Mouse (Mus musculus): ENCODE data around the gene Maml2. TPM values are rescaled to one million over a fixed set of nuclear protein-coding genes. Genes with fewer than 3 reads are reported as not detected.

Gene Maml2
- polyA plus RNA-seq, 1 experiment from 2014 or later = 15.1 TPM

- TF ChIP-seq CTCF (IDR thresholded peaks at IDR 0.05) (no peak), EP300 (IDR thresholded peaks at IDR 0.05) (no peak)
- Histone ChIP-seq H3K4me2 (replicated peaks; ENCODE audit: low read depth, low read length) (no peak overlapping the region), H3K4me1 (ENCODE audit: insufficient read depth, low read depth, low read length) (no peaks in the 10 kb centered on the region), H3K9ac (replicated peaks; ENCODE audit: low read depth) (no peak overlapping the region), H3K9me3 (ENCODE audit: low read length) (no peaks in the 10 kb centered on the region), H3K36me3 (ENCODE audit: insufficient read depth, low read length) (no peaks in the 10 kb centered on the region), H3K27ac (ENCODE audit: low read length) (no peak overlapping the region), H3K4me3 (ENCODE audit: low read depth, low read length) (no peak overlapping the region), H3K27me3 (replicated peaks; ENCODE audit: insufficient read depth, low read length) (no peaks in the 10 kb centered on the region)
- 71% methylated on average over 8 of the region's 8 CpGs for WGBS
- ATAC-seq (no peak), DNase-seq (ENCODE audit: low spot score) (no peak)
Observed at GRCm38 (mm10) chr9:13544133-13544532, 246.4 kb downstream of the Maml2 start.

- H3K4me3 ChIP-seq (ENCODE audit: low read depth, low read length) = no peak overlapping the region
Observed at GRCm38 (mm10) chr9:13545726-13546125, 248.0 kb downstream of the Maml2 start.

DNA sequence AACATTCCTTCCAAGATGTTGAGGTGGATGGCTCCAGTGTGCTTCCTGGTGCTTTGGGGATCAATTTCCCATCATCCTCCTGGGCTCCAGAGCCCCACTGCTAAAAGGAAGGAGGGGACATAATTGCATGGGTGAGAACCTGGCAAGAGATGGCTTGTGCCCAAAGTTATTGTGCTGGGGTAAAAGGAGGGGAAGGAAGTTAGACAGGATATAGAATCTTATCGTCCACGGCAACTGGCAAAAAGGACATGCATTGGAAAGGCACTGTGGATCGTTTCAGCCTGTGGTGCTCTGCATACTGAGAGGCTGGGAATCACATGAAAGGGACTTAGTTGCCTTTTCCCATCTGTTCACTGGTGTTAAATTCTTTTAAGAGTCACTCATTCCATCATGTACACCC lies 252.2 kb downstream of the Maml2 start:
- ATAC-seq = no peak; the same call in 1 of the 2 replicates
- 48% methylated on average over 3 of the region's 3 CpGs for WGBS
- no peaks in the 10 kb centered on the region for H3K9me3 ChIP-seq (ENCODE audit: low read length)
- no peaks in the 10 kb centered on the region for H3K36me3 ChIP-seq (ENCODE audit: insufficient read depth, low read length)
- no peak overlapping the region for H3K4me3 ChIP-seq (ENCODE audit: low read depth, low read length)
- TF ChIP-seq CTCF (IDR thresholded peaks at IDR 0.05) = no peak
- TF ChIP-seq EP300 (IDR thresholded peaks at IDR 0.05) = 0 out of 2 replicates have a peak, but pooled peaks have one; percentile 31
- no peaks in the 10 kb centered on the region for H3K4me1 ChIP-seq (ENCODE audit: insufficient read depth, low read depth, low read length)
- H3K27me3 ChIP-seq (replicated peaks; ENCODE audit: insufficient read depth, low read length) = no peaks in the 10 kb centered on the region
- H3K9ac ChIP-seq (replicated peaks; ENCODE audit: low read depth) = no peak overlapping the region
- no peak for DNase-seq (ENCODE audit: low spot score)
- no peak overlapping the region for H3K27ac ChIP-seq (ENCODE audit: low read length)
- H3K4me2 ChIP-seq (replicated peaks; ENCODE audit: low read depth, low read length) = no peak overlapping the region

More at GRCm38 (mm10) chr9:13545726-13546125, 248.0 kb downstream of the Maml2 start:
- TF ChIP-seq CTCF (IDR thresholded peaks at IDR 0.05) (no peak), EP300 (IDR thresholded peaks at IDR 0.05) (0 out of 2 replicates have a peak, but pooled peaks have one; percentile 11)
- H3K27ac ChIP-seq (ENCODE audit: low read length) = no peak overlapping the region
- no peaks in the 10 kb centered on the region for H3K27me3 ChIP-seq (replicated peaks; ENCODE audit: insufficient read depth, low read length)
- H3K4me2 ChIP-seq (replicated peaks; ENCODE audit: low read depth, low read length) = no peak overlapping the region
- H3K9ac ChIP-seq (replicated peaks; ENCODE audit: low read depth) = no peak overlapping the region
- H3K4me1 ChIP-seq (ENCODE audit: insufficient read depth, low read depth, low read length) = no peaks in the 10 kb centered on the region
- WGBS = 56% methylated on average over 6 of the region's 6 CpGs
- ATAC-seq = peak; percentile 57
- H3K9me3 ChIP-seq (ENCODE audit: low read length) = no peaks in the 10 kb centered on the region
- no peaks in the 10 kb centered on the region for H3K36me3 ChIP-seq (ENCODE audit: insufficient read depth, low read length)
- DNase-seq (ENCODE audit: low spot score) = peak; percentile 40

GRCm38 (mm10) chr9:13552380-13553052 lies 254.8 kb downstream of the Maml2 start:
- Histone ChIP-seq H3K4me3 (ENCODE audit: low read depth, low read length) (no peak overlapping the region), H3K4me2 (replicated peaks; ENCODE audit: low read depth, low read length) (no peak overlapping the region), H3K9me3 (ENCODE audit: low read length) (no peaks in the 10 kb centered on the region), H3K9ac (replicated peaks; ENCODE audit: low read depth) (no peak overlapping the region), H3K27ac (ENCODE audit: low read length) (no peak overlapping the region), H3K27me3 (replicated peaks; ENCODE audit: insufficient read depth, low read length) (no peaks in the 10 kb centered on the region), H3K36me3 (ENCODE audit: insufficient read depth, low read length) (no peaks in the 10 kb centered on the region), H3K4me1 (ENCODE audit: insufficient read depth, low read depth, low read length) (no peaks in the 10 kb centered on the region)
- ATAC-seq (no peak), DNase-seq (ENCODE audit: low spot score) (no peak)
- WGBS = 47% methylated on average over 5 of the region's 5 CpGs
- TF ChIP-seq CTCF (IDR thresholded peaks at IDR 0.05) = no peak
- no peak for TF ChIP-seq EP300 (IDR thresholded peaks at IDR 0.05)

GRCm38 (mm10) chr9:13554773-13555172 lies 257.0 kb downstream of the Maml2 start:
- Histone ChIP-seq H3K9me3 (ENCODE audit: low read length) (no peaks in the 10 kb centered on the region), H3K27ac (ENCODE audit: low read length) (no peak overlapping the region), H3K9ac (replicated peaks; ENCODE audit: low read depth) (no peak overlapping the region), H3K27me3 (replicated peaks; ENCODE audit: insufficient read depth, low read length) (no peaks in the 10 kb centered on the region), H3K4me2 (replicated peaks; ENCODE audit: low read depth, low read length) (no peak overlapping the region), H3K4me3 (ENCODE audit: low read depth, low read length) (no peak overlapping the region), H3K4me1 (ENCODE audit: insufficient read depth, low read depth, low read length) (no peaks in the 10 kb centered on the region), H3K36me3 (ENCODE audit: insufficient read depth, low read length) (no peaks in the 10 kb centered on the region)
- 71% methylated on average over 5 of the region's 5 CpGs for WGBS
- ATAC-seq = no peak
- no peak for DNase-seq (ENCODE audit: low spot score)
- TF ChIP-seq CTCF (IDR thresholded peaks at IDR 0.05) (no peak), EP300 (IDR thresholded peaks at IDR 0.05) (no peak)

DNA sequence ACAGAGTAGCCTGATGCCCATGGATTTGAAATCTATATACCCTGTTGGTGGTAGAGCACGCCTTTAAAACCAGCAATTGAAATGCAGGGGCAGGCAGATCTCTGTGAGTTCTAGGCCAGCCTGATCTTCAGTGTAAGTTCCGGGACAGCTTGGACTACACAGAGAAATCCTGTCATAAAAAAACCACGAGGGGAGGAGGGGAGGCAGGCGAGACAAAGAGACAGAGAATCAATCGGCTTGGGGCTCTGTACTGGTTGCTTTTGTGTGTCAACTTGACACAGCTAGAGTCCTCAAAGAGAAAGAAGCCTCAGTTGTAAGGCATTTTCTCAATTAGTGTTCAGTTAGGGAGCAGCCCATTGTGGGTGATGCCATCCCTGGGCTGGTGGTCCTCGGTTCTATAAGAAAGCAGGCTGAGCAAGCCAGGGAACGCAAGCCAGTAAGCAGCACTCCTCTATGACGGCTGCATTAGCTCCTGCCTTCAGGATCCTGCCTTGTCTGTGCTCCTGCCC lies 258.3 kb downstream of the Maml2 start:
- H3K36me3 ChIP-seq (ENCODE audit: insufficient read depth, low read length) = no peaks in the 10 kb centered on the region
- no peak overlapping the region for H3K27ac ChIP-seq (ENCODE audit: low read length)
- no peak overlapping the region for H3K9ac ChIP-seq (replicated peaks; ENCODE audit: low read depth)
- H3K4me2 ChIP-seq (replicated peaks; ENCODE audit: low read depth, low read length) = no peak overlapping the region
- ATAC-seq (no peak), DNase-seq (ENCODE audit: low spot score) (no peak)
- WGBS = 77% methylated on average over 8 of the region's 8 CpGs
- H3K4me3 ChIP-seq (ENCODE audit: low read depth, low read length) = no peak overlapping the region
- no peaks in the 10 kb centered on the region for H3K9me3 ChIP-seq (ENCODE audit: low read length)
- H3K27me3 ChIP-seq (replicated peaks; ENCODE audit: insufficient read depth, low read length) = no peaks in the 10 kb centered on the region
- H3K4me1 ChIP-seq (ENCODE audit: insufficient read depth, low read depth, low read length) = no peaks in the 10 kb centered on the region
- TF ChIP-seq EP300 (IDR thresholded peaks at IDR 0.05) (no peak), CTCF (IDR thresholded peaks at IDR 0.05) (no peak)

Data from lung, postnatal 0 days (tissue).